Mouse (Mus musculus) urinary bladder, postnatal 36 days (tissue): ENCODE measurements around the gene Gm4340.
"Not testable (repeated sequence)": the region's sequence is repeated elsewhere in the genome, so short reads cannot be mapped to it uniquely, and the experiment has no call there.

Experiments
- DNase-seq, 2 experiments: peaks; one replicate each; pipeline ENCODE4 v3.0.0; 2022; ENCODE audit warnings: low spot score in 2 of 2, mixed read lengths in 1 of 2

The Gm4340 gene

GRCm38 (mm10) chr10:104193742-104194141 lies at the start of gene Gm4340:
Gene Gm4340, plus strand, starts transcription at chr10:104194042.
- not testable (repeated sequence) for DNase-seq

DNA sequence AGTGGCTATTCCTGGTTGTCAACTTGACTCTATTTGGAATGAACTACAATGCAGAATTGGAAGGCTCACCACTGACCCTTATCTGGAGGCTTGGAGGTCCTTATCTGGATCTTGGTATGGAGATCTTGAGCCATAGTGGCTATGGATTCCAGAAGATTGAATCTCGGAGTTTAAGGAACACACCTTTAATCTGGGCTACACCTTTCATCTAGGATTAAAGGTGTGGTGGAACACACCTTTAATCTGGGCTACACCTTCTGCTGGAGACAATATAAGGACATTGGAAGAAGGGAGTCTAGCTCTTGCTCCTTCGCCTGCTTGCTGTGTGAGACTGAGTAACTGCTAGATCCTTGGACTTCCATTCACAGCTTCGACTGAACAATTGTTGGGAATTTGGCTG lies 42.6 kb upstream of the Gm4340 start, which contains the start of gene Gm6763:
Gene Gm6763, plus strand, starts transcription at position 301 of the 400 bp plus-strand sequence.
- DNase-seq: not testable (repeated sequence)

DNA sequence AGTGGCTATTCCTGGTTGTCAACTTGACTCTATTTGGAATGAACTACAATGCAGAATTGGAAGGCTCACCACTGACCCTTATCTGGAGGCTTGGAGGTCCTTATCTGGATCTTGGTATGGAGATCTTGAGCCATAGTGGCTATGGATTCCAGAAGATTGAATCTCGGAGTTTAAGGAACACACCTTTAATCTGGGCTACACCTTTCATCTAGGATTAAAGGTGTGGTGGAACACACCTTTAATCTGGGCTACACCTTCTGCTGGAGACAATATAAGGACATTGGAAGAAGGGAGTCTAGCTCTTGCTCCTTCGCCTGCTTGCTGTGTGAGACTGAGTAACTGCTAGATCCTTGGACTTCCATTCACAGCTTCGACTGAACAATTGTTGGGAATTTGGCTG lies 34.1 kb upstream of the Gm4340 start, which contains the start of gene Gm8764:
Gene Gm8764, plus strand, starts transcription at position 301 of the 400 bp plus-strand sequence.
- not testable (repeated sequence) for DNase-seq

DNA sequence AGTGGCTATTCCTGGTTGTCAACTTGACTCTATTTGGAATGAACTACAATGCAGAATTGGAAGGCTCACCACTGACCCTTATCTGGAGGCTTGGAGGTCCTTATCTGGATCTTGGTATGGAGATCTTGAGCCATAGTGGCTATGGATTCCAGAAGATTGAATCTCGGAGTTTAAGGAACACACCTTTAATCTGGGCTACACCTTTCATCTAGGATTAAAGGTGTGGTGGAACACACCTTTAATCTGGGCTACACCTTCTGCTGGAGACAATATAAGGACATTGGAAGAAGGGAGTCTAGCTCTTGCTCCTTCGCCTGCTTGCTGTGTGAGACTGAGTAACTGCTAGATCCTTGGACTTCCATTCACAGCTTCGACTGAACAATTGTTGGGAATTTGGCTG lies 25.6 kb upstream of the Gm4340 start, which contains the start of gene Gm21304:
Gene Gm21304, plus strand, starts transcription at position 301 of the 400 bp plus-strand sequence.
- DNase-seq: not testable (repeated sequence)

- DNase-seq: not testable (repeated sequence)
Measured at GRCm38 (mm10) chr10:104176724-104177123, 17.1 kb upstream of the Gm4340 start, which contains the start of gene Gm21312. Gene Gm21312, plus strand, starts transcription at chr10:104177024.

- DNase-seq: not testable (repeated sequence)
Measured at GRCm38 (mm10) chr10:104185233-104185632, 8.6 kb upstream of the Gm4340 start, which contains the start of gene Gm20765. Gene Gm20765, plus strand, starts transcription at chr10:104185533.

GRCm38 (mm10) chr10:104209655-104210054 lies 15.8 kb downstream of the Gm4340 start:
- no peak for DNase-seq

DNA sequence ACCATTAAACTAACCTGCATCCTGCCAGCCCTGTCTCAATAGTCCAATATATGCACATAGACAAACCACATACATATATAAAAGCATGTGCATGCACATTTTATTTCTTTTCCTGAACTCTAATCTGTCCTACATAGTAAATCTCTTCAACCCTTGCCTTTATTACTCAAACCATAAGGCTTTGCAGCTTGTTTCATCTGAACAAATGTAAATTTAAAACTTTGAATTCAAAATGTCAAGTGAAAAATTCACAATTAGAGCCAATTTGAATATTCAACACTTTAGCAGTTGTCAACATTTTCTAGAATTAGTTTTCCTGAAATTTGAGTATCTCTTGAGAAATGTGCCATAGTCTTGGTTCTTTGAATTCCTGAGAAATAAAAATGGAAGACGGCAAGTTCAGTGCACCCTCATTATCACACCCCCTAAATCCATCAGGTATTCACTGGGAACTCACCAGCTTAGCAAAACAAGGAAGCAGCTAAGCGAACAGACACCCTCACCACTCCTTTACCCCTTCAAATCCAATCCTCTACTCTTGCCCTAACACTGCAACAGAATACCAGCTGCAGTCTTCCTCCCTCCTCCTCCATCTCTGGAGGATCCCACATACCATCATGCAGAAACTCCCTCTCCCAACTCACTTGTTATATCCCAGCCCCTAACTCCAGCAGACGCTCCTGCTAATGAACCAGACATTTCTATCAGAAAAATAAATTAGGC lies 16.6 kb downstream of the Gm4340 start:
- DNase-seq: no peak

- no peak for DNase-seq
Measured at GRCm38 (mm10) chr10:104214527-104214926, 20.7 kb downstream of the Gm4340 start.

- DNase-seq: no peak
Measured at GRCm38 (mm10) chr10:104220303-104221021, 26.6 kb downstream of the Gm4340 start.
